Mouse (Mus musculus) erythroblast, adult 5-6 weeks (primary cell): ENCODE measurements around the gene Vcan. TPM values are rescaled to one million over a fixed set of nuclear protein-coding genes. Genes with fewer than 3 reads are reported as not detected.

Experiments used
- ATAC-seq: replicated peaks from 2 replicates; pipeline ENCODE4 v1.8.0; 2016; ENCODE audit warnings: moderate number of reproducible peaks, mild to moderate bottlenecking, moderate TSS enrichment, inconsistent platforms; ENCODE audit not compliant: poor library complexity, low FRiP score, severe bottlenecking
- total RNA-seq, 2 experiments: library from RNA; stranded (forward) in 1 of 2; stranded (reverse) in 1 of 2; fragments of 150-400 nt in 1 of 2; fragments of 200-764, 138-1000 nt in 1 of 2; gene quantifications; 2 replicates each; pipeline versions ENCODE4 v1.2.3 to v1.2.4; 2015 to 2017; ENCODE audit warnings: low replicate concordance in 2 of 2

The Vcan gene
- total RNA-seq, 2 experiments from 2014 or later, result 2.0 to 2.7 TPM

- no peak for ATAC-seq
These were observed 4.0 kb downstream of the Vcan start for GRCm38 (mm10) chr13:89738275-89738674.

GRCm38 (mm10) chr13:89735111-89735510, 7.2 kb downstream of the Vcan start:
- ATAC-seq, result no peak

GRCm38 (mm10) chr13:89726492-89726891, 15.8 kb downstream of the Vcan start:
- no peak for ATAC-seq

- ATAC-seq, result no peak
These were observed 21.8 kb downstream of the Vcan start for GRCm38 (mm10) chr13:89720497-89720896.

- no peak for ATAC-seq
These were observed 32.7 kb downstream of the Vcan start for GRCm38 (mm10) chr13:89709497-89710201.

GRCm38 (mm10) chr13:89708151-89708927, 34.0 kb downstream of the Vcan start:
- no peak for ATAC-seq

- no peak for ATAC-seq
These were observed 39.9 kb downstream of the Vcan start for GRCm38 (mm10) chr13:89702395-89702794.

- no peak for ATAC-seq
These were observed 42.2 kb downstream of the Vcan start for GRCm38 (mm10) chr13:89699998-89700555.

GRCm38 (mm10) chr13:89692597-89692996, 49.7 kb downstream of the Vcan start:
- ATAC-seq, result no peak

- ATAC-seq, result no peak
These were observed 58.8 kb downstream of the Vcan start for GRCm38 (mm10) chr13:89683490-89683889.

GRCm38 (mm10) chr13:89682254-89682653, 60.1 kb downstream of the Vcan start:
- no peak for ATAC-seq

- ATAC-seq, result no peak
These were observed 62.6 kb downstream of the Vcan start for GRCm38 (mm10) chr13:89679756-89680155.

GRCm38 (mm10) chr13:89670505-89670904, 71.8 kb downstream of the Vcan start:
- no peak for ATAC-seq

- ATAC-seq, result no peak
These were observed 73.1 kb downstream of the Vcan start for GRCm38 (mm10) chr13:89668981-89669880.

- ATAC-seq, result no peak
These were observed 74.2 kb downstream of the Vcan start for GRCm38 (mm10) chr13:89668069-89668468.

- ATAC-seq, result no peak
These were observed 80.6 kb downstream of the Vcan start for GRCm38 (mm10) chr13:89661688-89662087.

GRCm38 (mm10) chr13:89657046-89657445, 85.3 kb downstream of the Vcan start:
- no peak for ATAC-seq

GRCm38 (mm10) chr13:89653279-89653678, 89.0 kb downstream of the Vcan start:
- no peak for ATAC-seq

GRCm38 (mm10) chr13:89652773-89653172, 89.5 kb downstream of the Vcan start:
- no peak for ATAC-seq

GRCm38 (mm10) chr13:89645589-89645988, 96.7 kb downstream of the Vcan start:
- ATAC-seq, result no peak
